Mouse (Mus musculus): ENCODE data around the gene H2-Eb1. TPM values are rescaled to one million over a fixed set of nuclear protein-coding genes. Genes with fewer than 3 reads are reported as not detected.

H2-Eb1 gene
- 4.0 and 5.9 TPM in 2 replicates for polyA plus RNA-seq (2015; fragmentation: Nextera tagmentation; extraction: Ambion mirVana)

GRCm38 (mm10) chr17:34305380-34306030, at the start of gene H2-Eb1:
Gene H2-Eb1 (plus strand): TSS chr17:34305867.
- Histone ChIP-seq H3K4me3 (replicated peaks; ENCODE audit: low read length) (no peak within 1 kb of the TSS), H3K4me2 (ENCODE audit: low read depth, low read length) (no peak within 1 kb of the TSS), H3K27ac (ENCODE audit: low read length) (no peak within 1 kb of the TSS), H3K9ac (ENCODE audit: low read length) (no peak within 1 kb of the TSS), H3K36me3 (ENCODE audit: control insufficient read depth, insufficient read depth, low read length) (no peaks in the 10 kb centered on the region), H3K27me3 (ENCODE audit: control insufficient read depth, insufficient read depth, low read length) (no peaks in the 10 kb centered on the region), H3K9me3 (replicated peaks; ENCODE audit: control insufficient read depth, low read length) (no peaks in the 10 kb centered on the region), H3K4me1 (ENCODE audit: control insufficient read depth, insufficient read depth, low read length) (no peaks in the 10 kb centered on the region)
- peak; percentile 65; the same call in 1 of the 2 replicates for ATAC-seq (ENCODE audit: insufficient read depth, low FRiP score)

- ATAC-seq (ENCODE audit: insufficient read depth, low FRiP score): no peak
- Histone ChIP-seq H3K4me2 (ENCODE audit: low read depth, low read length) (no peak overlapping the region), H3K9ac (ENCODE audit: low read length) (no peak overlapping the region), H3K27ac (ENCODE audit: low read length) (no peak overlapping the region), H3K4me3 (replicated peaks; ENCODE audit: low read length) (no peak overlapping the region), H3K36me3 (ENCODE audit: control insufficient read depth, insufficient read depth, low read length) (no peaks in the 10 kb centered on the region), H3K4me1 (ENCODE audit: control insufficient read depth, insufficient read depth, low read length) (0 out of 2 replicates have a peak, but pooled peaks cover 5% of the 10 kb centered on the region), H3K9me3 (replicated peaks; ENCODE audit: control insufficient read depth, low read length) (no peaks in the 10 kb centered on the region), H3K27me3 (ENCODE audit: control insufficient read depth, insufficient read depth, low read length) (no peaks in the 10 kb centered on the region; the same call in 1 of the 2 replicates)
- WGBS: 80% methylated on average over 5 of the region's 5 CpGs
These were observed 49.2 kb upstream of the H2-Eb1 start for GRCm38 (mm10) chr17:34256501-34256900.

- Histone ChIP-seq H3K27ac (ENCODE audit: low read length) (no peak within 1 kb of the TSS), H3K4me1 (ENCODE audit: control insufficient read depth, insufficient read depth, low read length) (0 out of 2 replicates have a peak, but pooled peaks cover 5% of the 10 kb centered on the region), H3K36me3 (ENCODE audit: control insufficient read depth, insufficient read depth, low read length) (no peaks in the 10 kb centered on the region), H3K9ac (ENCODE audit: low read length) (no peak within 1 kb of the TSS), H3K27me3 (ENCODE audit: control insufficient read depth, insufficient read depth, low read length) (peaks cover 5% of the 10 kb centered on the region), H3K9me3 (replicated peaks; ENCODE audit: control insufficient read depth, low read length) (no peaks in the 10 kb centered on the region), H3K4me2 (ENCODE audit: low read depth, low read length) (no peak within 1 kb of the TSS), H3K4me3 (replicated peaks; ENCODE audit: low read length) (no peak within 1 kb of the TSS)
- 66% methylated on average over 11 of the region's 11 CpGs for WGBS
- no peak for ATAC-seq (ENCODE audit: insufficient read depth, low FRiP score)
These were observed 47.9 kb upstream of the H2-Eb1 start, which contains the start of gene H2-Ab1 for GRCm38 (mm10) chr17:34257594-34258375. Gene H2-Ab1 (plus strand): TSS chr17:34257689.

- 31% methylated on average over 5 of the region's 5 CpGs for WGBS
- Histone ChIP-seq H3K36me3 (ENCODE audit: control insufficient read depth, insufficient read depth, low read length) (no peaks in the 10 kb centered on the region), H3K9me3 (replicated peaks; ENCODE audit: control insufficient read depth, low read length) (no peaks in the 10 kb centered on the region), H3K27me3 (ENCODE audit: control insufficient read depth, insufficient read depth, low read length) (peaks cover 20% of the 10 kb centered on the region), H3K4me2 (ENCODE audit: low read depth, low read length) (no peak overlapping the region), H3K4me1 (ENCODE audit: control insufficient read depth, insufficient read depth, low read length) (0 out of 2 replicates have a peak, but pooled peaks cover 5% of the 10 kb centered on the region), H3K27ac (ENCODE audit: low read length) (peak overlapping the region; percentile 22; the same call in 1 of the 2 replicates), H3K4me3 (replicated peaks; ENCODE audit: low read length) (no peak overlapping the region), H3K9ac (ENCODE audit: low read length) (no peak overlapping the region)
- ATAC-seq (ENCODE audit: insufficient read depth, low FRiP score): no peak; the same call in 1 of the 2 replicates
These were observed 45.1 kb upstream of the H2-Eb1 start for GRCm38 (mm10) chr17:34260551-34260950.

GRCm38 (mm10) chr17:34261502-34261901, 44.2 kb upstream of the H2-Eb1 start:
- Histone ChIP-seq H3K4me2 (ENCODE audit: low read depth, low read length) (no peak overlapping the region), H3K27me3 (ENCODE audit: control insufficient read depth, insufficient read depth, low read length) (peaks cover 20% of the 10 kb centered on the region), H3K9me3 (replicated peaks; ENCODE audit: control insufficient read depth, low read length) (no peaks in the 10 kb centered on the region), H3K4me1 (ENCODE audit: control insufficient read depth, insufficient read depth, low read length) (0 out of 2 replicates have a peak, but pooled peaks cover 5% of the 10 kb centered on the region), H3K4me3 (replicated peaks; ENCODE audit: low read length) (no peak overlapping the region), H3K9ac (ENCODE audit: low read length) (no peak overlapping the region), H3K36me3 (ENCODE audit: control insufficient read depth, insufficient read depth, low read length) (no peaks in the 10 kb centered on the region), H3K27ac (ENCODE audit: low read length) (peak overlapping the region; percentile 48; the same call in 1 of the 2 replicates)
- ATAC-seq (ENCODE audit: insufficient read depth, low FRiP score): peak; percentile 59; the same call in 1 of the 2 replicates
- WGBS: 24% methylated on average over 4 of the region's 4 CpGs

- Histone ChIP-seq H3K4me2 (ENCODE audit: low read depth, low read length) (peak overlapping the region; percentile 89), H3K36me3 (ENCODE audit: control insufficient read depth, insufficient read depth, low read length) (no peaks in the 10 kb centered on the region), H3K4me1 (ENCODE audit: control insufficient read depth, insufficient read depth, low read length) (0 out of 2 replicates have a peak, but pooled peaks cover 5% of the 10 kb centered on the region), H3K9ac (ENCODE audit: low read length) (peak overlapping the region; percentile 9), H3K4me3 (replicated peaks; ENCODE audit: low read length) (peak overlapping the region; percentile 49), H3K9me3 (replicated peaks; ENCODE audit: control insufficient read depth, low read length) (no peaks in the 10 kb centered on the region), H3K27ac (ENCODE audit: low read length) (no peak overlapping the region), H3K27me3 (ENCODE audit: control insufficient read depth, insufficient read depth, low read length) (peaks cover 20% of the 10 kb centered on the region)
- WGBS: under 1% methylated on average over 8 of the region's 8 CpGs
- peak; percentile 55; the same call in 1 of the 2 replicates for ATAC-seq (ENCODE audit: insufficient read depth, low FRiP score)
These were observed 42.6 kb upstream of the H2-Eb1 start for GRCm38 (mm10) chr17:34263068-34263467.

GRCm38 (mm10) chr17:34263811-34264371, 41.8 kb upstream of the H2-Eb1 start:
- H3K4me2 ChIP-seq (ENCODE audit: low read depth, low read length): peak overlapping the region; percentile 89
- peak overlapping the region; percentile 9; the same call in 1 of the 2 replicates for H3K9ac ChIP-seq (ENCODE audit: low read length)
- H3K27me3 ChIP-seq (ENCODE audit: control insufficient read depth, insufficient read depth, low read length): peaks cover 20% of the 10 kb centered on the region
- H3K4me3 ChIP-seq (replicated peaks; ENCODE audit: low read length): peak overlapping the region; percentile 49
- H3K27ac ChIP-seq (ENCODE audit: low read length): no peak overlapping the region
- 11% methylated on average over 14 of the region's 14 CpGs for WGBS
- ATAC-seq (ENCODE audit: insufficient read depth, low FRiP score): no peak
- H3K9me3 ChIP-seq (replicated peaks; ENCODE audit: control insufficient read depth, low read length): no peaks in the 10 kb centered on the region
- 0 out of 2 replicates have a peak, but pooled peaks cover 5% of the 10 kb centered on the region for H3K4me1 ChIP-seq (ENCODE audit: control insufficient read depth, insufficient read depth, low read length)
- H3K36me3 ChIP-seq (ENCODE audit: control insufficient read depth, insufficient read depth, low read length): no peaks in the 10 kb centered on the region

- Histone ChIP-seq H3K36me3 (ENCODE audit: control insufficient read depth, insufficient read depth, low read length) (no peaks in the 10 kb centered on the region), H3K4me1 (ENCODE audit: control insufficient read depth, insufficient read depth, low read length) (0 out of 2 replicates have a peak, but pooled peaks cover 5% of the 10 kb centered on the region), H3K27ac (ENCODE audit: low read length) (no peak overlapping the region), H3K9me3 (replicated peaks; ENCODE audit: control insufficient read depth, low read length) (no peaks in the 10 kb centered on the region), H3K9ac (ENCODE audit: low read length) (peak overlapping the region; percentile 69), H3K4me2 (ENCODE audit: low read depth, low read length) (peak overlapping the region; percentile 89), H3K27me3 (ENCODE audit: control insufficient read depth, insufficient read depth, low read length) (peaks cover 20% of the 10 kb centered on the region), H3K4me3 (replicated peaks; ENCODE audit: low read length) (peak overlapping the region; percentile 49)
- ATAC-seq (ENCODE audit: insufficient read depth, low FRiP score): no peak
- WGBS: 1% methylated on average over 93 of the region's 93 CpGs
These were observed 41.0 kb upstream of the H2-Eb1 start for GRCm38 (mm10) chr17:34264452-34265351.

Measured in stomach, embryonic 16.5 days (tissue).